Mouse (Mus musculus) retina, adult 2 months (tissue): Measurements from ENCODE around the gene Rhbdd3.
A peak's percentile ranks its signal among the peaks of the same experiment; 100 is the strongest.

ENCODE experiments used
- DNase-seq: peaks from one replicate; pipeline ENCODE4 v3.0.0-alpha.2; 2012; ENCODE audit warnings: low read depth, low spot score

Gene Rhbdd3

GRCm38 (mm10) chr11:5098736-5099542 lies at the start of gene Rhbdd3, which contains the start of gene Ewsr1:
Gene Rhbdd3 (plus strand): TSS chr11:5098926.
Gene Ewsr1 (minus strand): TSS chr11:5099266.
- peak; percentile 97 for DNase-seq

DNA sequence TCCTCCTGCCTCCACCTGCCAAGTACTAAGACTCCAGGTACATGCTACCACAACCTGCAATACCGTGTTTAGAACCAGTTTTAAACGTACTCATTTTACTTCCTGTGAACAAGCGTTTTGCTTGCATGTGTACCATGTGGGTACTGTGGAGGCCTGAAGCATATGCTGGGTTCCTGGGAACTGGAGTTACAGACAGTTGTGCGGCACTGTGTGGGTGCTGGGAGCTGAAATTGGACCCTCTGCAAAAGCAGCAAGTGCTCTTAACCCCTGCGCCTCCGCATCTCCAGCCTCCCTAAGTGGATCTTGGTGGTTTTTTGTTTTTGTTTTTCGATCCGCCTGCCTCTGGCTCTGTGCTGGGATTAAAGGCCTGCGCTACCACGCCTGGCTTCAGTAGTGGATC lies 47.1 kb upstream of the Rhbdd3 start:
- DNase-seq: no peak

DNA sequence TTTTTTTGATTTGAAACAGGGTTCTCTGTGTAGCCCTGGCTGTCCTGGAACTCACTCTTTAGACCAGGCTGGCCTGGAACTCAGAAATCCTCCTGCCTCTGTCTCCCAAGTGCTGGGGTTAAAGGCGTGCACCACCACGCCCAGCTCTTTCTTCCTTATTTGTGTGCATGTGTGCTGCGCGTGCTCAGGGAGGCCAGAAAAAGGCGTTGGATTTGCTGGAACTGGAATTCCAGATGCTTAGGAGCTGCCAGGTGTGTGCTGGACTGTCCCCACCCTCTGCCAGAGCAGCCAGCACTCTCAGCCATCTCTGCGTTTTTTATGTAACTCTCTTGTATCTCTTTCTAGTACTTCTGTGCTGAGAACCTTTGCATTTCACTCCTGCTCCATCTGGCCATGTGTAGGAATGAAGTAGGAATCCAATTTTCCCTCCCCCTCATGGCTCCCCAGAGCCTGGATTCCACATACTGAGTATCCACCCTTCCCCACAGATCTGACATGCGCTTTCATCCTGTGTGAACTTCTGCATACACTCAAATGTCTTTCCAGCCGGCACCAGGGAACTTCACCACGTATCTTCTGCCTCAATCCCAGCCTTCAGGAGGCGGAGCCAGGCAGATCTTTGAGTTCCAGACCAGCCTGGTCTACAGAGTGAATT lies 46.4 kb upstream of the Rhbdd3 start:
- no peak for DNase-seq

- DNase-seq: no peak
Observed at GRCm38 (mm10) chr11:5054151-5054550, 44.6 kb upstream of the Rhbdd3 start.

DNA sequence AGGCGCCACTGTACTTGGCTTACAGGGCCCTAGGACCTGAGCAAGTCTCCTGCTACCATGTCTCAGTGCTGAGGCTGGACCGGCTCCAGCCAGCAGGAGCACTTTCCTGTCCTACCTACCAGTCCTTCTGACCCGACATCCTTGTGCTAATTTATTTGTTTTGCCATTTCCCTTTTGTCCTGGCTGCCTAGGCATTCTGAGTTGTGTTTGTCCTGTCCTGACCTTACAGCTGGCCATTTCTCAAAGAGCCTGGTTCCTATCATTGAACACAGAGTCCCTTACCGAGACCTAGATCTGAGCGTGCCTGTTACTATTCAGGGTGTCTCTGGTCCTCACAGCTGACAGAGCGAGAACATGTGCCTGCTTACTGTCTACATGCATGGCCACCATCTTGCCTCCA lies 43.9 kb upstream of the Rhbdd3 start:
- DNase-seq: no peak

- no peak for DNase-seq
Observed at GRCm38 (mm10) chr11:5055945-5056938, 42.5 kb upstream of the Rhbdd3 start.

GRCm38 (mm10) chr11:5057064-5057463 lies 41.7 kb upstream of the Rhbdd3 start:
- DNase-seq: no peak

DNA sequence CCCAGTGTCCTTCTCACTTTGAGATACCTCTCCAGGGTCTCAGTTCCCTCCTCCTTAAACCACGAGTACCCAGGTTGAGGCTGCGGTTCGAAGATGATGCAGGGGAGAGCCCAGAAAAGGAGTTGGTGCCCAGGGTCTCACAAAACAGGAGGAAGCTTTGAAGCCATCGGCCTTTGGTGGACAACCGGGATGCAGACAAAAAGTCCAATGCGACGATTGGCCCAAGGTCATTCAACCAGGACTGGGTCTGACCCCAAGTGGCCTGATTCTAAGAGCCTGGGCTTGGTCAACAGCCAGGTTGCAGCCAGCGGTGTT lies 41.2 kb upstream of the Rhbdd3 start:
- no peak for DNase-seq

DNA sequence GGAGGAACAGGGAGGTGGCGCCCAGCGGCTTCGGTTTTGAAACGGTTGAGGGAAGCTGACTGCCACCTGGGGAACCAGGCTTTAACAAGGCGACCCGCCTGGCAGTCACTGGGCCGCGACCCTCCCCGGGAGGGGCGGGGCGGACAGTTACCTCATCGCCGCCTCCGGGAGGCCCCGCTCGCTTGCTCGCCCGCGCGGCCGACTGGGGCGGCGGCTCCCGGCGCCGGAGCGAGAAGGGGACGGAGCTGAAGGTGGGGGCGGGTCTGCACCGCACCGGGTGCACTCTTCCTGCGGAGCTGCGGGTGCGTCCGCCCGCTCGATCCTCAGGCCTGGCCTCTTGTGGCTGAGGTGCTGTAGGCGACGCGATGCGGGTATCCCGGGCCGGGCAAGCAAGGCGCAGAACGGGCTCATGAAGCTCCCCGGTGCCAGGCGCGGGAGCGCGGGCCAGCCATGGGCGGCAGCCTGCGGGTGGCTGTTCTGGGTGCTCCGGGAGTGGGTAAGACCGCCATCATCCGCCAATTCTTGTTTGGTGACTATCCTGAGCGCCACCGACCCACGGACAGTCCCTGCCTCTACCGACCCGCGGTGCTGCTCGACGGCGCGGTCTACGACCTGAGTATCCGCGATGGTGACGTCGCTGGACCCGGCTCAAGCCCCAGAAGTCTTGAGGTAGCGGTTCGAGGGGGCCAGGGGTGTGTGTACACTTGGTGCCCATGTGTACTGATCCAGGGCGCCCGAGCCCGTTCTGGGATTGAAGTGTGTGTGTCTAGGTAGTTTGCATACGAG lies 40.7 kb upstream of the Rhbdd3 start, which contains the start of gene Rasl10a:
Gene Rasl10a, plus strand, starts transcription at position 273 of the 786 bp plus-strand sequence.
- DNase-seq: no peak

DNA sequence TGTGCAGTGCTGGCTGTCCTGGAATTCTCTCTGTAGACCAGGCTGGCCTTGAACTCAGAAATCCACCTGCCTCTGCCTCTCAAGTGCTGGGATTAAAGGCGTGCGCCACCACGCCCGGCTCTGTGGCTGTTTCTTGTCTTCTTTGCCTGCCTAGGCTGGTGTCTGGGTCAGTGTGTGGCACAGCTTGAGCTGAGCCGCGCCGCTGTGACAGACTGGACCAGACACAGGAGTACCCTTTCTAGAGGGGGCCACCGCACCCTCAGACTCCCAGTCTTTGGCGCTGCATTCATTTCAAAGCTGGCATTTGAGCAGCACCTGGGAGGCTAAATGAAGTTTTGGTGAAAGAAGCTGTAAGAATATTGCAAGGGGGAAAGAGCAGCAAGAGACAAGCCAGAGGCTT lies 39.9 kb upstream of the Rhbdd3 start:
- no peak for DNase-seq

- DNase-seq: no peak
Observed at GRCm38 (mm10) chr11:5059230-5059629, 39.5 kb upstream of the Rhbdd3 start.

GRCm38 (mm10) chr11:5059704-5060156 lies 39.0 kb upstream of the Rhbdd3 start:
- DNase-seq: no peak

- no peak for DNase-seq
Observed at GRCm38 (mm10) chr11:5060756-5061412, 37.8 kb upstream of the Rhbdd3 start.

DNA sequence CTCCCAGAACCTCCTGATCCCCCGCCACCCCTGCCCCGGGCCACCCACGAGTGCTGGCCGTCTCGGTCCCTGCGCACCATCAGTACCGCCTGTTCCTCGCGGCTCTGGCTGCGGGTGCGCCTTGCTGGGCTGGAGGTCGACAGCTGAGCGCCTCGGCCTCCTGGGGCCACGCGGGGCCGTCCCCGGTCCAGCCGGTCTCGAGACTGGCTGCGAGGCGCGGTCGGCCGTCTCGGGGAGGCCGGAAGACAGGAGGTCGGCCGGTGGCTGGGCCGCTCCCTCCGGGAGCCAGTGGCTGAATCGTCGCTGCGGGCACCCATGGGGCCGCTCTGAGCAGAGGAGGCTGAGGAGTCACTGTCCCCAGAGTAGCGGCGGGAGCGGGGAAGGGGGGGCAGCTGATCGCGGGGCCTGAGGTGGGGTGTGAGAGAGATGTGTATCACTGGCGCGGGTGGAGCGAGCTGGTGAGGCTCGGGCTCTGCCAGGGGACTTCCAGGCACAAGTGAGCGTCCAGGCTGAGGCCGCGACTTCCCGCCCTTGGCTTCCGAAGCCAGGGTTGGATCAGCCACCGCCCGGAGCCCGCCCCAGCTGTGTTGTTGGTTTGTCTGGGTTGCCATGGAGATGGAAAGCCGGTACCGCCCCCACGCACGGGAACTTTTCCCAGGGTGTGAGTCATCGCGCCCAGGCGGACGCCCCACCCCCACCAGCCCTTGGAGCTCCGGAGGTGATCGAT lies 37.1 kb upstream of the Rhbdd3 start:
- DNase-seq: no peak

DNA sequence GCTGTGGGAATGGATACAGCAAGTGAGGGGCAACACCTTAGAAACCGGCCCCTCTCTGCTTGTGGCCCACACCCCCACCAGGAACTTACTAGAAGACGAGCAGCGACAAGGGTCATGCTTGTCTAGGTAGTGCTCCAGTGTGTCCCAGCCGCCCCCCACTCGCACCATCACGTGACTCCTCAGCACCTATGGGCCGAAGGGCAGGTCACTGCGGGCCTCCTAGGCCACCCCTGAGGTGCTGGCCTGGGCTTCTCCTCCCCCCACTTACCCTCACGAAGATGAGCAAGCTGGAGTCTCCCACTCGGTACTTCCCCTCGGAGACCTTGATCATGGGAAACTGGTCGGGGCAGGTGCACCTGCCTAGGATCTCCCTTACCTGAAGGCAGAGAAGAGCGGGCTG lies 36.4 kb upstream of the Rhbdd3 start:
- DNase-seq: no peak

- DNase-seq: no peak
Observed at GRCm38 (mm10) chr11:5062860-5063505, 35.7 kb upstream of the Rhbdd3 start.

GRCm38 (mm10) chr11:5063561-5064281 lies 35.0 kb upstream of the Rhbdd3 start:
- DNase-seq: no peak

DNA sequence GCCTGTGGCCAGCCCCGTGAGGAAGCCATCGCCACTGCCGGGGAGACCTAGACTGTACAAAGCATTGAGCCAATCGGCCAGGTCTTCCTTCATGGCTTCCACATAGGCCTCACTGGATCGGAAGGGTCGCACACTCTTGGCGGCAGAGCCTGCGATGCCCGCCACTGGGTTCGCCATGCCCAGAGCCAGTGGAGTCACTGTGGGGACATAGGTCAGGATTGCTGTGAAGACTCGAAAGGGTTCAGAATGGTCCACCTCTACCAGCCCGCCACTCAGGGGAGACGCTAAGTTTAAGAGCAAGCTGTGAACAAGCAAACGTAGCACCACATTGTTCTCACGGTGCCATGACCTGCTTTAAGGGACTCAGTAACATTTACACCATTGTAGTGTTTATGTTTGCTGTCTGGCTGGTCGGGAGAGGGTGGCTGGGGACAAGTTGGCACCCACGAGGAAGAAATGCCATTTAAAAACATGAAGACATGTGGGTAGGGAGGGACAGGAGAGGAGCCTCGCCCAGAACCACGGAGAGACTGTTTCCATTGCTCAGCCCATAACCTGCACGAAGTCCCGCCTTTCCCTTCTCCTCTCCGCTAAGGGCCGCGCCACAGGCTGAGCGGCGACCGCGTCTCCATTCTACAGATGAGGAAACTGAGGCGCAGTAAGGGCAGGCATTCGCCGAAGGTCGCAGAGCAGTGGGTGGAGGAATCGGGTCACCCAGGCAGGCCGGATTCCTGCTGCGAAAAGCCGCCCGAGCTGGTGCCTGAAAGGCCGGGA lies 34.3 kb upstream of the Rhbdd3 start:
- no peak for DNase-seq
